Mouse (Mus musculus): ENCODE data around the gene Eif4enif1.

Gene Eif4enif1

DNA sequence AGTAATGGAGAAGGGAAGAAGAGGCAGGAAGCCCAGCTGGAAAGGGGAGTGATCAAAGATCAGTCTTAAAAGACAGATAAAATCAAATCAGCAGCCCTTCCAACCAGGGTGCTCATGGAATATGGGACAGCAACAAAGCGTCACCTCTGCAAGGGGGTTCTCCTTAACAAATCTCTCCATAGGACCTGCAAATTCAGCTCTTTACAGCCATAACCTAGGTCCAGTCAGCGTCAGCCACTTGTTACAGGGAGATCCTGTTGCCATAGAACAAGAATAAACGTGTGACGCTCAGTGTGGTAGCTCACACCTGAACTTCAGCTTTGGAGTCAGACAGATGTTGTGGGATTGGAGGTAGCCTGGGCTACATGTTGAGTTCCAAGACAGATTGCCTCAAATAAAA lies 67.0 kb downstream of the Eif4enif1 start:
- DNase-seq: no peak

DNA sequence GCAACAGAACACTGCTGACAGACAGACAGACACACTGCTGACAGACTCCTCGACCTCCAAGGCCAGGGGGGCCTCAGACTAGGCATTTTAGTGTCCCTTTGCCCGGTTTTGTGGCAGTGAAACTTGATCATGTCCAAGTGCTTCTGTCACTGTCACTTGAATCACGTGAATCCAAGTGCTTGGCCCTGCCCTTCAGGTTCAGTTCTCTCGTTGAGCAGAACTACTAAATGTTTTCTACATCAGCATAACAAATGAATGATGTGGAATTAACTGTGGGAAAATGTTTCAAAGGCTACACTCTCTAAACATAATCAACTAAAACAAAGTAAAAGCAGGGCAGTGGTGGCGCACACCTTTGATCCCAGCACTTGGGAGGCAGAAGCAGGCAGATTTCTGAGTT lies 76.2 kb downstream of the Eif4enif1 start:
- DNase-seq: no peak

DNA sequence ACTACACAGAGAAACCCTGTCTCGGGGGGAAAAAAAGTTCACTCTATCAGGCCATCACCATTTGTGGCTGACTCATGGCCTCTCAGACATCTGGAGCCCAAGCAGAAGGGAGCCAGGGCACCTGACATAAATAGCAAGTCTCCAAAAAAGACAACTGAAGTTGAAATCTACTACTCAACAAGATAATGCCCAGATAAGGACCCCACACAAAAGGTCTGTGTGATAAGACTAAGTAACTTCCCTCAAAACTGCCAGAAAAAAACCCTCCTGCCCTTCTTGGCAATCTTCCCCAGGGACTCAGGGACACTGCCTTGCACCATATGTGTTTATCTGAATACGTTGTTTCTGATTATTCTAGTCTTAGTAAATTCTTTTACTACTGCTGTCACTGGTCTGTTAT lies 77.5 kb downstream of the Eif4enif1 start:
- DNase-seq: no peak

DNA sequence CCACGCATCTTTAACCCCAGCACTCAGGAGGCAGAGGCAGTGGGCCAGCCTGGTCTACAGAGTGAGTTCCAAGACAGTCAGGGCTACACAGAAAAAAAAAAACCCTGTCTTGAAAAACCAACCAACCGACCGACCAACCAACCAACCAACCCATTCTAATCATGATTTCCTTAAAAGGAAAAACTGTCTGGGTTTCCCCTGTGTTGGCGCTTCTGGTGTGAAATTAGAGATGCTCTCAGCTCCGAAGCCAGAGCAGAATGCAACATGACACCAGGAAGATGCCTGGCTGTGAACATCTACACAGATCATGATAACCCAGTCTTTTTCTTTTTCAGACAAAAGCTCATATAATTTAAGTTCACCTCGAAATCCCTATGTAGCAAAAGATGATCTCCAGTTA lies 80.7 kb downstream of the Eif4enif1 start:
- DNase-seq: no peak

DNA sequence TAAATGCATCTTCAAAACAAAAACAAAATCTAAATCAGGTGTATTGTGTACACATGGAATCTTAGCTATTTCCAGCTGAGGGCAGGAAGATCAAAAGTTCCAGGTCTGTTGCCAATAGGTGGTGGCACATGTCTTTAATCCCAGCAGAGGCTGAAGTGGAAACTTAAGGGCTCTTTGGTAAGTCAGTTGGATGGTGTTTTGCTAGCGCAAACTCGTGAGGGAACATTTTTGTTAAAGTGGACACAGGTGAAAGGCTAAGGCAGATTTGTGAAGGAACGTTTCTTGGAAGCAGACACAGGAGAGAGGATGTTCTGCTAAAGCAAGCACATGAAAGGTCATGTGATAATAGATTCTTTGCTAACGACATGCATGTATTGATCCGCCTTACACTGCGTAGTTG lies 81.5 kb downstream of the Eif4enif1 start:
- no peak for DNase-seq

DNA sequence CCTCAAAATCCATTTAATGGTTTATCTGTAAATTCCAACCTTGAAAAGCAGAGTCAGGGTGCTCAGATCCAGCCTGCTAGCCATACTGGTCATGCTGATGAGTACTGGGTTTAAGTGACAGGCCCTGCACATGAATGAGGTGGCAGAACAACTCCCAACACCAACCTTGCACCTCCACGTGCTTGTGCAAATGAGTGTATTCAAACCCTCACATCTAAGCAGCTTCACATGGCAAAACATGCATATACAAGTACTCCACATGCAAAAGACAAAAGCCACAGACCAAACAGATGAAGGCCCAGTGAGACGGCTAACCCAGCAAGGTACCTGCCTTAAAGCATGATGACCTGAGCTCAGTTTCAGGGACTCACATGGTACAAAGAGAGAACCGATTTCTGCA lies 83.7 kb downstream of the Eif4enif1 start:
- DNase-seq: no peak

DNA sequence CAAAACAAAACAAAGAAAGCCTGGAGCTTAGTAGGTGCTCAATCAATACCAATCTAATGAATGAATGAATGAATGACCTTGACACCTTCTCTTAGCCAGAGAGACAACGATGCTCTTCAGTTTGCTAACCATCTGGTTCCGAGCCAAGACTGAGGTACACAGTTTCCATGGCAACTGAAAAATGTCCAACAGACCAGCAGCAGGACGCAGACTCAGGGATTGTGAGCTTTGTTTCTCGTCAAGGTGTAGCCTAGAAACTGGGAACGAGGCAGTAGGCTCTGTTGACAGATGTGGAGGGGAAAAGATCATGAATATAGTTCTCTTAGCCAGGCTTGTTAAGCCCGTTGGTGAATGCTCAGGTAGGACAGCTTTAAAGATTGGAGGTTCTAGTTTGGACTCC lies 84.9 kb downstream of the Eif4enif1 start:
- DNase-seq: no peak

DNA sequence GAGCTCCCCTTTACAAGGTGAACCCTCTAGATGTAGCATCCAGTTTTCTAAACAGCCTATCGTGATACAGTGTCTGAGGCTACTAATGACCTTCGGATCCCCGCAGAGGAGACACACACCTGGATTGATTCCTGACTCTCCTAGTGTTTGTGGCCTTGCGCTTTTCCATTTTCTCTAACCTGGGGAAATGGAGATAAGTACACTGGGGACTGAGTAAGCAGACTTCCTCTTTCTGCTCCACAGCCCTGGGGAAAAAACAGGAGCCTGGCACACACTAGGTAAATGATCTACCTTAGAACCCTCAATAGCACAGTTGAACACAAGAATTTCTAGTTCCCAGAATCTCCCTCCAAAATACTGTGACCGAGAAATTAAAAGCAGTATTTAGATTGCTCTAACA lies 85.7 kb downstream of the Eif4enif1 start:
- peak; percentile 35 to 73 for DNase-seq

DNA sequence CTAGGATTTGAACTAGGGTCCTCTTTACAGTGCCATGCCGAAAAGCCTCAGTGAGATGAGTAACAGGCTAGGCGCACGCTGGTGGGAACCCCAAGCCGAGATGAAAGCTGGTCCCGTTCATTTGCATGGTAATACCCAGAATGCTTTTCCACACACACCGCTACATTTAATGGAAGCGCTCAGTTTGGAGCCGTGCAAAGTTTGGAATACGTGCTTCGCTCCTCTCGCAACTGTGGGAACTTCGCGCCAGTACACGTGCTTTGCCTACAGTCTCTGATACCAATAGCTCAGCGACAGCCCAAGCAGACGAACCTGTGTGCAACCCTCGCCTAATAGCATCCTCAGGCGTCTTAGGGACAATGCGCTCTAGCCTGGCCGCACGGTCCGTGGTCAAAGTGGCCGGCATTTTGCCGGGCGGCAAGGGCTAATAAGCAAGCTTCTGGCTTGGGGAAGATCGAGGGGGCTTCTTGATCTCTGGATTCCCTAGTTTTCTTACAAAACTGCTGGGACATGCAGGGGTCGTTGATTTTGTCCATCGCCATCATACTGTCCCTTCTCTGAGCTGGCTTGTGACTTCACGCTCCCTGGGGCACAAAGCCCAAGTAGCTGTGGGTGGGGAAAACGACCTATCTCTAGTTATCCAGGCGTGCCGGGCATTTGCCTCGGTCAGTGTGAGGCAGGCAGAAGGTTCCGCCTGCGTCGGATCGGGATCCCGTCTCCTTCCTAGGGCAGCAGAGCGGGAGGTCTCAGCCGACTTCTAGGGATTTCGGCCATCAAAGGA lies 86.5 kb downstream of the Eif4enif1 start, which contains the start of gene Patz1:
Patz1 (plus strand) TSS at position 354 of the 781 bp plus-strand sequence.
- DNase-seq: peak; percentile 64 to 66

DNA sequence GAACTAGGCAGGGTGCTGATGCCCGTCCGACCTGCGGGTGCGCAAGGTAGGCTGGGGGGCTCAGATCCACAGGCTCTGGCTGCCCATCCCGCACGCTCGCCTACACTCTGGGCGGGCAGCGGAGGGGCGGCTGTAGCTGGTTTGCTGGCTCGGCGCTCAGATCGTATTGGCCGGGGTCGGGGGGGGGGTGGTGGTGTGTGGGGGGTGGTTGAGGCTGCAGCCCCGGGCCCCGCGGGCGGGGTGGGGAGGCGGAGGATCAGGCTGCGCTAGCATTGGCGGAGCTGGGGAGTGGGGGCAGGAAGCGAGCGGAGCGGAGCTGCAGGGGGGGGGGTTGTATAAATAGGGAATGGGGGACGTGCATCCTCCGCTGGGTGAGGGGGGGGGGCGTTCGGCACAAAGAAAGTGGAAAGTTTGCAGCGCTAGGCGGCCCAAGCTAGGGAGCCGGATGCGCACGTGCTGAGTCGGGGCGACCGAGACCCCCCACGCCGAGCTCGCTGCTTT lies 87.2 kb downstream of the Eif4enif1 start:
- DNase-seq: peak; percentile 76 to 95

DNA sequence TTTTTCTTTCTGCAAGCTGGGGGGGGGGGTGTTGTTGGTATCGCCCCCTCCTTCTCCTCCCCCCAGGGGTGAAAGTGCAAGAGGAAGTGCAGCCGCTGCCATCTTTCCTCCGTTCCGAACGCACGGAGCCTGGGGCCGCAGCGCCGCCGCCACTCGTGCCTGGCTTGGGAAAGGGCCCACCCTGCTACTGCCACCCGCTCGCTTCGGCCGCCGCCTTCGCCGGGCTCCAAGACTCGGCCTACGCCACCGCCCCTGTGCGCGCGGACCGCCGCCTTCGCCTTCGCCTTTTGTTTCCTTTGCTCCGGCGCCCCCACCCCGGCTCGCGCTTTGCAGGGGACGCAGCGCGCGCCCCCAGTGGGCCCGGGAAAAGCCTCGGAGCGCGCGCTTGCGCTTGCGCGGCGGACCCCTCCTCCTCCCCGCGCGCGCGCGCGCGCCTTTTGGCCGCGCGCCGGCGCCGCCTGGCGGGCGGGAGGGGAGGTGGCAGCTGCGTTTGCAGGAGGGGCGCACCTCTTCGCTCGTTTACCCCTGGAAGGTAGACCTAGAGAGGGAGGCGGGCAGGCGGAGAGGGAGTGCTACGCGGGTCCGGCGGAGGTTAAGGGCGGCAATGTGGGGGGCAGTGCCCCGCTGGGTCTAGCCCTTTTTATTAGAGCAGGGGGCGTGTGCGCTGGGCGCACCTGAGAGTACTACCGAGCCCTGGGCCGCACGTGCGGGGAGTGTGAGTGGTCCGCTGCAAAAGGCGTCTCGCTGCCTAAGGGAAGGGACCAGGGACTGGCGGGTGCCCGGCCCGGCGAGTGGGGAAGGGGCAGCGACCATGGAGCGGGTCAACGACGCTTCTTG lies 87.8 kb downstream of the Eif4enif1 start:
- DNase-seq: peak; percentile 85 to 92

DNA sequence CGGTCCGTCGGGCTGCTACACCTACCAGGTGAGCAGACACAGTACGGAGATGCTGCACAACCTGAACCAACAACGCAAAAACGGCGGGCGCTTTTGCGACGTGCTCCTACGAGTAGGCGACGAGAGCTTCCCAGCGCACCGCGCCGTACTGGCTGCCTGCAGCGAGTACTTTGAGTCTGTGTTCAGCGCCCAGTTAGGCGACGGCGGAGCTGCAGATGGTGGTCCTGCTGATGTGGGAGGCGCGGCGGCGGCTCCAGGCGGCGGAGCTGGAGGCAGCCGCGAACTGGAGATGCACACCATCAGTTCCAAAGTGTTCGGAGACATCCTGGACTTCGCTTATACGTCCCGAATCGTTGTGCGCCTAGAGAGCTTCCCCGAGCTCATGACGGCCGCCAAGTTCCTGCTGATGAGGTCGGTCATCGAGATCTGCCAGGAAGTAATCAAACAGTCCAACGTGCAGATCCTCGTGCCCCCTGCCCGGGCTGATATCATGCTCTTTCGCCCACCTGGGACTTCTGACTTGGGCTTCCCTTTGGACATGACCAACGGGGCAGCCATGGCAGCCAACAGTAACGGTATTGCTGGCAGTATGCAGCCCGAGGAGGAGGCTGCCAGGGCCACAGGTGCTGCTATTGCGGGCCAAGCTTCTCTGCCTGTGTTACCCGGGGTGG lies 88.6 kb downstream of the Eif4enif1 start:
- peak; percentile 47 to 63 for DNase-seq

DNA sequence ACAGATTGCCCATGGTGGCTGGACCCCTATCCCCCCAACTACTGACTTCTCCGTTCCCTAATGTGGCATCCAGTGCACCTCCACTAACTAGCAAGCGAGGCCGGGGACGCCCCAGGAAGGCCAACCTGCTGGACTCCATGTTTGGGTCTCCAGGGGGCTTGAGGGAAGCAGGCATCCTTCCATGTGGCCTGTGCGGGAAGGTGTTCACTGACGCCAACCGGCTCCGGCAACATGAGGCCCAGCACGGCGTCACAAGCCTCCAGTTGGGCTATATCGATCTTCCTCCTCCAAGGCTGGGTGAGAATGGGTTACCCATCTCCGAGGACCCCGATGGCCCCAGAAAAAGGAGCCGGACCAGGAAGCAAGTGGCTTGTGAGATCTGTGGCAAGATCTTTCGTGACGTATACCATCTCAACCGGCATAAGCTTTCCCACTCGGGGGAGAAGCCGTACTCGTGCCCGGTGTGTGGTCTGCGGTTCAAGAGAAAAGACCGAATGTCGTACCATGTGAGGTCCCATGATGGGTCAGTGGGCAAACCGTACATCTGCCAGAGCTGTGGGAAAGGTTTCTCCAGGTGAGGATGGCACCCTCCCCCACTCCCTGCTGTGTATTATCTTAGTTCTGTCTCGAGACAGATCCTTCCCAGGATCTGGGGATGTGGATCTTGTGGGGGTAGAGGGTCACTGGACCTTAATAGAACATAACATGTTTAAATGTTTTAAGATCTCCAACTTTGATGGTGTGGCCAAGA lies 89.3 kb downstream of the Eif4enif1 start:
- peak in 1 of 2 experiments; percentile 47 for DNase-seq

DNA sequence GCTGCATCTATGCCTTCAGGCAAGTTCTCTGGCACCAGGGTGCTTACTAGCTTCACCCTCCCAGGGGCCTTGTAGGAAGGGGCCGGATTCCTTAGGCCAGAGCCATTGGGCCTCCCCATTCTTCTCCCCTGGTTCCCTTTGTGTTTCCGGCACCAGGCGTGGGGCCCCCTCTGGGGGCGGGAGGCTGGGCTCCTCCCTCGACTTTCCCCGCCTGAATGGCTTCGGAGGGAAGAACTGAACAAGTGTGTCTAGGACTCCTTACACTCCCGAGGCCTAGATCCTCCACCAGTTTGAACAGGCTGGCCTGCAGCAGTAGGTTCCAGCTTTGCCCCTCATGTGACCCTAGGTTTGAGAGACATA lies 89.8 kb downstream of the Eif4enif1 start:
- DNase-seq: peak; percentile 50 to 85

DNA sequence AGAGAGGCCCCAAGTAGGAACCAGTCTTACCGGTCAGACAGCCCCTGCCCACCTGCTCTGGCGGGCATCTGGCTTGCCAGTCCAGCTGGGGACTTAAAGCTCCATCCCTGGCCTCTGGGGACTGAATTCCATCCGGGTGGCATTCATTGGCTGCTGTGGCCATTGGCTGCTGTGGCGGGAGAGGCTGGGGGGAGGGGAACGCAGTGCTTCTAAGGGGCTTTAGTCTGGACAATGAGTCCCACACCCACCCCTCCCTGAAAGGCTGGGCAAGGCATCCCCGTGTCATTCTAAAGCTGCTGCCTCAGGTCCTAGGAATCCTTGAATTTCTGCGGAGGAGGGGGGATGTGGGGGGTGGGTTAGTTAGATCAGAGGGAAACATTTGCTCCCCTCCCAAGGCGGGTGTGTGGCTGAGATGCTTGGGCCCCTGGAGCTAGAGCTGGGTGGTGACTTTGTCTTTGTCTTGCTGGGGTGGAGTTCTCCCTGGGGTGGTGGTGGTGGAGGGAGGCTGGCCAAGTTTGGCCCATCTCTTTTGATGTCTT lies 90.6 kb downstream of the Eif4enif1 start:
- DNase-seq: peak; percentile 64 to 88

DNA sequence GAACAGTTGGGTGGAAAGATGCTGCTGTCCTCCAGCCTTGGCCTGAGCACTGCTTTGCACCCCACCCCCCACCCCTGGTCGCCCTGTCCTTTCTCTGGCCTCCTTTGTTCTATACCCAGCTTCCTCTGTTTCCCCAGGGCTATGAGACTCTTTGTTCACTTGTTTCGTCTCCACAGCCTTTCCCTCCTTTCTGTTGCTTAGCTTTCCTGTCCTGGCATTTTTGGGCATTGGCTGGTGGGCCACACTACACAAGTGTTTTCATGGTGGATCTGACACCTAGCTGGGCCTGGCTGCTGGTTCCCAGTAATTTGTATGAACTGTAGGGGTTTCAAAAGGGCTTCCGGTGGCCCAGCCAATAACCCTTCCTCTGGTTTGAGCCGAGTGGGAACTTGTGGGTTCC lies 91.2 kb downstream of the Eif4enif1 start:
- DNase-seq: no peak
